In the genomic region with DNA sequence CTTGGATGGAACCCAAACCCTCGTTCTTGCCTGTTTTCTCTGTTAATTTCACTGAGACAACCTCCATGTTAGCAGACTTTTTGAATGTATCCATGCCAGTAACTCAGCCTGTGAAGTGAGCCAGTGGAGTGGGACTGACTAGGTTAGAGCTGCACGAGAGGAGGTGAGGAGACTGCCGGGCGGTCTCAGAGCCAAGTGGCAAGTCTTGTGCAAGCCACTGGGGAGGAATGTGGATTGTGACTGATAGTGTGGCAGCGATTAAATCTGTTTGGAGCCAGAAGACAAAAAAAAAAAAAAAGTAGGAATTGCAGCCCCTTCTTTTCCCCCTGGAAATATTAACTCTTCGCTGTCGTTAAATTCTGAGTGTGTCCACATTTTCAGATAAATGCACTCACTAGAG, we compare ENCODE assay signal across 21 mouse cellular contexts.
DNase-seq lines count a peak whose midpoint lies in the region; ATAC-seq and TF ChIP-seq lines count a peak whose summit lies in the region.
"Had no signal": no experiment of that assay in that cellular context is flagged by ENCODE, and none has a peak within 500 bp of the region (broad histone marks: within the 10 kb centered on the region; RNA-seq: fewer than 3 reads in every experiment).

No protein-coding gene starts in this region.

- no peaks in the 10 kb centered on the region for H3K36me3 ChIP-seq in lung, embryonic 14.5 days (ENCODE audit: insufficient read depth)
- H3K36me3 ChIP-seq in lung, postnatal 0 days (ENCODE audit: insufficient read depth, low read length): no peaks in the 10 kb centered on the region
- no peaks in the 10 kb centered on the region for H3K36me3 ChIP-seq in midbrain, postnatal 0 days (ENCODE audit: insufficient read depth, low read length)
- H3K36me3 ChIP-seq: embryonic facial prominence, embryonic 15.5 days; forebrain, embryonic 10.5 days; heart, embryonic 15.5 days; hindbrain, embryonic 13.5 days had no signal

- H3K4me1 ChIP-seq in lung, embryonic 14.5 days (ENCODE audit: insufficient read depth): no peaks in the 10 kb centered on the region
- H3K4me1 ChIP-seq in lung, postnatal 0 days (ENCODE audit: insufficient read depth, low read depth, low read length): no peaks in the 10 kb centered on the region
- H3K4me1 ChIP-seq in midbrain, postnatal 0 days (ENCODE audit: insufficient read depth, low read length): no peaks in the 10 kb centered on the region
- H3K4me1 ChIP-seq: embryonic facial prominence, embryonic 15.5 days; heart, embryonic 15.5 days had no signal

- TF ChIP-seq CTCF in lung, embryonic 14.5 days (IDR thresholded peaks at IDR 0.05; ENCODE audit: low read depth): no peak
- no peak for TF ChIP-seq CTCF in lung, postnatal 0 days (IDR thresholded peaks at IDR 0.05)
- TF ChIP-seq CTCF in midbrain, postnatal 0 days (IDR thresholded peaks at IDR 0.05): no peak

- TF ChIP-seq EP300 in lung, postnatal 0 days (IDR thresholded peaks at IDR 0.05): no peak

- no peaks in the 10 kb centered on the region for H3K27me3 ChIP-seq in lung, embryonic 14.5 days (ENCODE audit: insufficient read depth, low read length)
- no peaks in the 10 kb centered on the region for H3K27me3 ChIP-seq in lung, postnatal 0 days (replicated peaks; ENCODE audit: insufficient read depth, low read length)
- H3K27me3 ChIP-seq in midbrain, postnatal 0 days (ENCODE audit: insufficient read depth, low read length): no peaks in the 10 kb centered on the region
- H3K27me3 ChIP-seq: embryonic facial prominence, embryonic 15.5 days; heart, embryonic 15.5 days; hindbrain, embryonic 13.5 days had no signal

- H3K4me2 ChIP-seq in lung, embryonic 14.5 days: no peak overlapping the region
- H3K4me2 ChIP-seq in lung, postnatal 0 days (replicated peaks; ENCODE audit: low read depth, low read length): no peak overlapping the region
- no peak overlapping the region for H3K4me2 ChIP-seq in midbrain, postnatal 0 days (ENCODE audit: low read depth, low read length, poor library complexity, severe bottlenecking)
- H3K4me2 ChIP-seq: embryonic facial prominence, embryonic 15.5 days; heart, embryonic 11.5 days; heart, embryonic 15.5 days; hindbrain, embryonic 13.5 days had no signal

- peak; percentile 85; the same call in 1 of the 2 replicates for ATAC-seq in lung, embryonic 14.5 days (ENCODE audit: insufficient read depth)
- peak; percentile 78 for ATAC-seq in lung, postnatal 0 days
- ATAC-seq in midbrain, postnatal 0 days (ENCODE audit: low FRiP score): no peak
- ATAC-seq in cerebellum, adult (ENCODE audit: insufficient number of reproducible peaks, low FRiP score, low TSS enrichment): no peak
- ATAC-seq: forebrain, embryonic 14.5 days; hindbrain, postnatal 0 days had no signal

- peak; percentile 41 for DNase-seq in adrenal gland, postnatal 10 days
- no peak for DNase-seq in adrenal gland, adult 18-20 months (ENCODE audit: low spot score in 2 of 2)
- DNase-seq in lung, embryonic 14.5 days: peak; percentile 61
- no peak for DNase-seq in lung, postnatal 25 days (ENCODE audit: low spot score)
- DNase-seq in lung, postnatal 0 days (ENCODE audit: low spot score): peak; percentile 63
- peak; percentile 6 to 55 for DNase-seq in lung, postnatal 4 days
- DNase-seq in midbrain, postnatal 0 days (ENCODE audit: low spot score): no peak
- DNase-seq: cerebellum, adult 11 months; cerebellum, adult 8-10 months; cerebellum, postnatal 14 days; embryo, embryonic 11 days; heart, postnatal 14 days had no signal

- H3K9me3 ChIP-seq in lung, embryonic 14.5 days (ENCODE audit: low read depth, low read length): no peaks in the 10 kb centered on the region
- no peaks in the 10 kb centered on the region for H3K9me3 ChIP-seq in lung, postnatal 0 days (ENCODE audit: low read length)
- no peaks in the 10 kb centered on the region for H3K9me3 ChIP-seq in midbrain, postnatal 0 days (ENCODE audit: low read length)
- H3K9me3 ChIP-seq: embryonic facial prominence, embryonic 15.5 days; forebrain, embryonic 10.5 days; heart, embryonic 15.5 days; hindbrain, embryonic 13.5 days had no signal

- no peak overlapping the region for H3K9ac ChIP-seq in lung, embryonic 14.5 days
- no peak overlapping the region for H3K9ac ChIP-seq in lung, postnatal 0 days (replicated peaks; ENCODE audit: low read depth)
- H3K9ac ChIP-seq in midbrain, postnatal 0 days (replicated peaks; ENCODE audit: low read length, poor library complexity, severe bottlenecking): no peak overlapping the region
- H3K9ac ChIP-seq: embryonic facial prominence, embryonic 15.5 days; heart, embryonic 15.5 days; hindbrain, embryonic 13.5 days had no signal

- H3K27ac ChIP-seq in lung, embryonic 14.5 days (ENCODE audit: low read depth): no peak overlapping the region
- H3K27ac ChIP-seq in lung, postnatal 0 days (ENCODE audit: low read length): no peak overlapping the region
- no peak overlapping the region for H3K27ac ChIP-seq in midbrain, postnatal 0 days (ENCODE audit: low read depth, low read length)
- H3K27ac ChIP-seq: embryonic facial prominence, embryonic 15.5 days; forebrain, embryonic 10.5 days; heart, embryonic 15.5 days; hindbrain, embryonic 13.5 days; hindbrain, postnatal 0 days had no signal

- 57% methylated on average over 7 of the region's 7 CpGs for WGBS in lung, embryonic 14.5 days
- 54% methylated on average over 7 of the region's 7 CpGs for WGBS in lung, postnatal 0 days
- 88% methylated on average over 7 of the region's 7 CpGs for WGBS in midbrain, postnatal 0 days

- H3K4me3 ChIP-seq in lung, embryonic 14.5 days (ENCODE audit: low read depth, low read length): no peak overlapping the region
- no peak overlapping the region for H3K4me3 ChIP-seq in lung, postnatal 0 days (ENCODE audit: low read depth, low read length)
- no peak overlapping the region for H3K4me3 ChIP-seq in midbrain, postnatal 0 days (ENCODE audit: low read depth, low read length)
- H3K4me3 ChIP-seq: embryonic facial prominence, embryonic 15.5 days; erythroblast, embryonic 14.5 days; forebrain, embryonic 10.5 days; heart, embryonic 15.5 days; hindbrain, embryonic 13.5 days had no signal

Comparison
In these comparisons a context has a peak if more than half of its experiments do, and no peak if none do; other contexts are left out.
1. DNase-seq: peak in adrenal gland, postnatal 10 days (single experiment), lung, embryonic 14.5 days (single experiment), lung, postnatal 0 days (single experiment) and lung, postnatal 4 days (2 of 2); none in adrenal gland, adult 18-20 months (0 of 2), lung, postnatal 25 days (single experiment) and midbrain, postnatal 0 days (single experiment).
2. ATAC-seq: peak in lung, embryonic 14.5 days (single experiment) and lung, postnatal 0 days (single experiment); none in midbrain, postnatal 0 days (single experiment) and cerebellum, adult (single experiment).